Mouse (Mus musculus): ENCODE measurements around the gene Stk4. TPM values are rescaled to one million over a fixed set of nuclear protein-coding genes. Genes with fewer than 3 reads are reported as not detected.

The Stk4 gene
- polyA plus RNA-seq, 1 experiment from 2014 or later: 30.9 TPM

DNA sequence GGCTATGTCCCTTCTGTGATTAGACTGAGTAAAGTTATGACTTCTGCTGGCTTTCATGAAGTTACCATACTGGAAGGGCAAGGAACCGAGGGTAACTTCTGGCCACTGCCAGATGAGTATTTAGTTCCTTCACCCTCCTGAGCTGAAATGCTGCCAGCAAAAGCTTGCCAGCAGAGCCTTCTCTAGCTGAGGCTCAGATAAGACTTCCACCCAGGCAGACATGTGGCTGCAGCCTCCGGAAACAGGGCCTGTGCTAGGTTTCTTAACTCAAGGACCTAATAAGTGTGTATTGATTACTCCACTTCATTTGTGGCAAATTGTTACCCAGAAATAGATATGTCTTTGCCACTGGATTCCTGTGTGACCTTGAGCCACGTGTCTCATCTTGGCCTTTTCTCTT is 103.3 kb downstream of the Stk4 start:
- no peak overlapping the region for H3K27ac ChIP-seq (replicated peaks; ENCODE audit: low read depth, low read length)
- H3K4me2 ChIP-seq (ENCODE audit: low read depth, severe bottlenecking): no peak overlapping the region
- H3K27me3 ChIP-seq (ENCODE audit: control insufficient read depth, insufficient read depth, low read length): peaks cover 41% of the 10 kb centered on the region
- no peaks in the 10 kb centered on the region for H3K36me3 ChIP-seq (ENCODE audit: control insufficient read depth, insufficient read depth, low read length)
- H3K9ac ChIP-seq (ENCODE audit: low read length): no peak overlapping the region
- no peaks in the 10 kb centered on the region for H3K9me3 ChIP-seq (ENCODE audit: control insufficient read depth, low read length)
- no peak overlapping the region for H3K4me3 ChIP-seq (ENCODE audit: low read depth, low read length)
- peaks cover 8% of the 10 kb centered on the region; the same call in 1 of the 2 replicates for H3K4me1 ChIP-seq (ENCODE audit: control insufficient read depth, insufficient read depth, low read length)
- DNase-seq (ENCODE audit: low spot score) (no peak), ATAC-seq (ENCODE audit: insufficient number of reproducible peaks, low FRiP score, low TSS enrichment, low read depth) (no peak)
- WGBS: 82% methylated on average over 3 of the region's 3 CpGs

DNA sequence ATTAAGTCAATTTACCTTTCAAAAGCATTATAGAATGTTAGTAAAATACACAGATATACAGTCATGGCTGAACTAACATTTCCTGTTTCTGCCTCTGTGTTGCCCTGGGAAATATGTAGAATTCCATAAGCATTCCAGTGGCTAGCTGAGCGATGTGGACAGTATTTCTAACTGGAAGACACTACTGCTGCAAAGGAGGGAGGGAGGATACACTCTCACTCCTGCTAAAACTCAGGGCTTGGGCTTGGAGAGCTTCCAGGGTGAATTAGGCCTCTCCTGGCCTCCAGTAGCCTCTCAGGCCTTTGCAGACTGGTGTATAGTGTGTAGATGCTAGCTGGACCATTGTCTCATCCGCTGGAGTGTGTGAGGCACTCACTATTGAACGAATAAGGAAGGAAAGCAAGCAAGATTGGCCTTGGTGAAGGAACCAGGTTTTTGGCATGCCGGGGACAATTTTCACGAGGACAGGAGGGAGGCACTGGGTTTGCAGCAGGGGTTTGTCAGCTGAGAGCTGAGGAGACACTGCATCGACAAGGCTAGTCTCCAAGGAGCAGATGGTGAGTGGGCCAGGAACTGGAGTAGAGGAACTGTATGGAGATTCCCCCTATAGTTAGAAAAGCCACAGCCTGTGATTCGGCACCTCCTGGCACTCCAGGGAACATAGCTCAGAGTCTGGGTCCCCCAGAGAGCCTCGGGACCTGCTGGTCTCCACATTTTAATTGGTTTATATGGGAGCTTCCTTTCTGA is 104.7 kb downstream of the Stk4 start:
- Histone ChIP-seq H3K4me1 (ENCODE audit: control insufficient read depth, insufficient read depth, low read length) (peaks cover 5% of the 10 kb centered on the region; the same call in 1 of the 2 replicates), H3K27me3 (ENCODE audit: control insufficient read depth, insufficient read depth, low read length) (peaks cover 27% of the 10 kb centered on the region), H3K4me2 (ENCODE audit: low read depth, severe bottlenecking) (no peak overlapping the region), H3K4me3 (ENCODE audit: low read depth, low read length) (no peak overlapping the region), H3K9me3 (ENCODE audit: control insufficient read depth, low read length) (no peaks in the 10 kb centered on the region), H3K27ac (replicated peaks; ENCODE audit: low read depth, low read length) (no peak overlapping the region), H3K36me3 (ENCODE audit: control insufficient read depth, insufficient read depth, low read length) (no peaks in the 10 kb centered on the region), H3K9ac (ENCODE audit: low read length) (no peak overlapping the region)
- WGBS: 72% methylated on average over 8 of the region's 8 CpGs
- ATAC-seq (ENCODE audit: insufficient number of reproducible peaks, low FRiP score, low TSS enrichment, low read depth) (no peak), DNase-seq (ENCODE audit: low spot score) (no peak)

DNA sequence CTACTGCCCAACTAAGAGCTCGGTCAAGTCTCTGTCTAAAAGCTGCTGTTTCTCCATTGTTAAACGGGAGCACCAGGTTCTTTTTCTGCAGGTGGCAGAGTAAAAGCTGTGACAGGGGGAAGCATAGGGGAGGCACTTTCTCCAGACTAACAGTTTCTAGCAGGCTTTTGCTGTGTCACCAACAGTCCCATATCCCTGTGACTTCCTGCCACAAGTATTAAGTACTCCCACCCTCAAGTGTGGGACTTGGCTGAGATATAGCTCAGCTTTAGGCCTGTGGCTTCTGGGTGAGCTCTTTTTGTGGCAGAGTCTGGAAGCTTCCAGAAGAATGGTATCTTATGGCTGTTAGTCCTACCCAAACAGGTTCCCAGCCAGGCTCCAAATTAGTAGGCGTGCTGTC is 105.7 kb downstream of the Stk4 start:
- H3K36me3 ChIP-seq (ENCODE audit: control insufficient read depth, insufficient read depth, low read length): no peaks in the 10 kb centered on the region
- 77% methylated on average over 3 of the region's 3 CpGs for WGBS
- H3K9ac ChIP-seq (ENCODE audit: low read length): no peak overlapping the region
- H3K9me3 ChIP-seq (ENCODE audit: control insufficient read depth, low read length): no peaks in the 10 kb centered on the region
- H3K27ac ChIP-seq (replicated peaks; ENCODE audit: low read depth, low read length): no peak overlapping the region
- H3K4me3 ChIP-seq (ENCODE audit: low read depth, low read length): no peak overlapping the region
- no peak overlapping the region for H3K4me2 ChIP-seq (ENCODE audit: low read depth, severe bottlenecking)
- H3K4me1 ChIP-seq (ENCODE audit: control insufficient read depth, insufficient read depth, low read length): peaks cover 2% of the 10 kb centered on the region; the same call in 1 of the 2 replicates
- DNase-seq (ENCODE audit: low spot score) (no peak), ATAC-seq (ENCODE audit: insufficient number of reproducible peaks, low FRiP score, low TSS enrichment, low read depth) (no peak)
- peaks cover 16% of the 10 kb centered on the region for H3K27me3 ChIP-seq (ENCODE audit: control insufficient read depth, insufficient read depth, low read length)

DNA sequence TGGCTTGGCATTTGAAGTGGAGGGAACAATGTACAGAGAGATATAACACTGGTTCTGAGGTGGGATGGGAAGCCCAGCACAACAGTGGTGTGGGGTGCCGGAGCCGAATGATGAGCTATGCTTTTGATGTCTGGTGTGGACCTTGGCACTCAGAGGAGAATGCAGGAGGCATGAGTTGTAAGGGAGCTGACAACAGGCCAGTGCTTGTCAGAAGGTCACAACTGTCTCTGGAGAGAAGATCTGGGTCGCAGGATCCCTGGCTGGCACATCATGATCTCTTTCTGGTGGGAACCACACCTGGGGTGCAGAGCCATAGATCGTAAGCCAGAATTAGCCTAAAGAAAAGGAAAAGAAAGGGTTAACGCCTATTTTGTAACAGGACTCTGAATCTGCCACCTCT is 107.7 kb downstream of the Stk4 start:
- H3K27me3 ChIP-seq (ENCODE audit: control insufficient read depth, insufficient read depth, low read length): peaks cover 5% of the 10 kb centered on the region
- ATAC-seq (ENCODE audit: insufficient number of reproducible peaks, low FRiP score, low TSS enrichment, low read depth) (no peak), DNase-seq (ENCODE audit: low spot score) (no peak)
- H3K4me3 ChIP-seq (ENCODE audit: low read depth, low read length): no peak overlapping the region
- no peak overlapping the region for H3K4me2 ChIP-seq (ENCODE audit: low read depth, severe bottlenecking)
- H3K9me3 ChIP-seq (ENCODE audit: control insufficient read depth, low read length): no peaks in the 10 kb centered on the region
- no peak overlapping the region for H3K27ac ChIP-seq (replicated peaks; ENCODE audit: low read depth, low read length)
- no peaks in the 10 kb centered on the region for H3K4me1 ChIP-seq (ENCODE audit: control insufficient read depth, insufficient read depth, low read length)
- 76% methylated on average over 5 of the region's 5 CpGs for WGBS
- H3K36me3 ChIP-seq (ENCODE audit: control insufficient read depth, insufficient read depth, low read length): no peaks in the 10 kb centered on the region
- no peak overlapping the region for H3K9ac ChIP-seq (ENCODE audit: low read length)

DNA sequence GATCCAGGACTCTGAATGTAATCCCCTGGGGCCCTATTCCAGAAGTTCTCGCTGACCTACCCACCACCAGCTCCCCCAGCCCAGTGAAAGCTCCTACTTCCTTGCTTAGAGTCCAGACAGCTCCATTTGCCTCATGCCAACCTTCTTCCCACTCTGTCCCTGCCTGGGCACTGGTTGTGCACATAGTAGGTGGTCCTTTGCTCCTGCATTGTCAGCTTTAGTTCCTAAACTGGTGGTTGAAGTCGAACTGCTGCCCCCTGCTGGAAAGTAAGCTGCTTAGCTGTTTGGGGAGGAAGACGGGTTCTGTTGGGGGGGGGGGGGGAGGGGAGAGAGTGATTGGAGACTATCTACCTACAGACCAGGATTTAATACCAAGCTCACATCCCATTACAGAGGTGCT is 110.0 kb downstream of the Stk4 start:
- H3K9me3 ChIP-seq (ENCODE audit: control insufficient read depth, low read length): no peaks in the 10 kb centered on the region
- no peaks in the 10 kb centered on the region for H3K27me3 ChIP-seq (ENCODE audit: control insufficient read depth, insufficient read depth, low read length)
- no peak overlapping the region for H3K4me2 ChIP-seq (ENCODE audit: low read depth, severe bottlenecking)
- no peak overlapping the region for H3K4me3 ChIP-seq (ENCODE audit: low read depth, low read length)
- no peaks in the 10 kb centered on the region for H3K36me3 ChIP-seq (ENCODE audit: control insufficient read depth, insufficient read depth, low read length)
- H3K27ac ChIP-seq (replicated peaks; ENCODE audit: low read depth, low read length): no peak overlapping the region
- no peaks in the 10 kb centered on the region for H3K4me1 ChIP-seq (ENCODE audit: control insufficient read depth, insufficient read depth, low read length)
- ATAC-seq (ENCODE audit: insufficient number of reproducible peaks, low FRiP score, low TSS enrichment, low read depth): no peak
- 36% methylated on average over 3 of the region's 3 CpGs for WGBS
- H3K9ac ChIP-seq (ENCODE audit: low read length): no peak overlapping the region
- DNase-seq (ENCODE audit: low spot score): no peak

DNA sequence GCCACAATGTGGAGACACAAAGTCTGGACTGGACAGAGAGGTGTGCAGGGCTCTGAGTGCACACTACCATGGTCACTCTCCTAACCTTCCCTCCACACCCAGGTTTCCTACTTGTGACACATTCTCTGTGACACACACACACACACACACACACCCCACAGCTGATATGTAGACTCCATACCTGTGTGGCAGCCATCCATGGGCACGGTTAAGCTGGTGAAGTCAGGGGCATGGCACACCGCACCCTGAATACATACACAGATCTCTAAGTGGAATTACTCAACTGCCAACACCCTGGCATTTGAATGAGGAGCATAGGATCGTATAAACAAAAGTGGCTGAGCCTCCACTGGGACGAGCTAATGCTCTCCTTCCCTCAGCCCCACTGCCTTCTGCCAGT is 110.6 kb downstream of the Stk4 start:
- Histone ChIP-seq H3K27ac (replicated peaks; ENCODE audit: low read depth, low read length) (no peak overlapping the region), H3K4me1 (ENCODE audit: control insufficient read depth, insufficient read depth, low read length) (no peaks in the 10 kb centered on the region), H3K4me3 (ENCODE audit: low read depth, low read length) (no peak overlapping the region), H3K9me3 (ENCODE audit: control insufficient read depth, low read length) (no peaks in the 10 kb centered on the region), H3K27me3 (ENCODE audit: control insufficient read depth, insufficient read depth, low read length) (no peaks in the 10 kb centered on the region), H3K4me2 (ENCODE audit: low read depth, severe bottlenecking) (no peak overlapping the region), H3K9ac (ENCODE audit: low read length) (no peak overlapping the region), H3K36me3 (ENCODE audit: control insufficient read depth, insufficient read depth, low read length) (no peaks in the 10 kb centered on the region)
- 84% methylated on average over 4 of the region's 4 CpGs for WGBS
- no peak for DNase-seq (ENCODE audit: low spot score)
- ATAC-seq (ENCODE audit: insufficient number of reproducible peaks, low FRiP score, low TSS enrichment, low read depth): no peak

DNA sequence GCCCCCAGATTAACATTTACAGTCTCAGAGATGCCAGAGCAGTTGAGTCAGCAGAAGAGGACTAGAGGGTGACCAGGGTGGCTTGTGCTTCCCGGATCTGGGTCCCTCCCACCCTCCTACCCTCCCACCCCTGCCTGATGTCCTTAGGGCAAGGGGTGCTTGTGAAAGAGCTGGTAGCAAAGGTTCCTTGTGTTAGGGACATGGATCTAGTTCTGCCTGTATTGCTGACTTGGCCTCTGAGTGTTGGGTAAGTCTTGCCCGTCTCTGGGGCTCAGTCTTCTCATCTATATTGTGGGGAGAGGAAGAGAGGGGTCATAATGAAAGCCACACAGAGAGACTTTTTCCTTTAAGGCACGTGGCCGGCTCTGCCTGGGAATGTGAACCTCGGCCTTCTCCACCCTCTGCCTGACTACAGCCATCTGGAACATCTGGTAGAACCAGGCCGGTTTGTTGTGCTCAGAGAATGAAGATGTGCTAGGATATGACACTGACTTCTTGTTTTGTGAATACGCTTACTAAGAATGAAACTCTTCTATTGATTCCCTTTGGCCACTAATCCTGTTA is 112.7 kb downstream of the Stk4 start, which contains the start of gene Wfdc5:
Wfdc5 (minus strand) TSS at position 51 of the 564 bp plus-strand sequence.
- 74% methylated on average over 7 of the region's 7 CpGs for WGBS
- Histone ChIP-seq H3K27me3 (ENCODE audit: control insufficient read depth, insufficient read depth, low read length) (no peaks in the 10 kb centered on the region), H3K36me3 (ENCODE audit: control insufficient read depth, insufficient read depth, low read length) (no peaks in the 10 kb centered on the region), H3K27ac (replicated peaks; ENCODE audit: low read depth, low read length) (no peak within 1 kb of the TSS), H3K4me3 (ENCODE audit: low read depth, low read length) (no peak within 1 kb of the TSS), H3K4me1 (ENCODE audit: control insufficient read depth, insufficient read depth, low read length) (no peaks in the 10 kb centered on the region), H3K9me3 (ENCODE audit: control insufficient read depth, low read length) (no peaks in the 10 kb centered on the region), H3K9ac (ENCODE audit: low read length) (no peak within 1 kb of the TSS), H3K4me2 (ENCODE audit: low read depth, severe bottlenecking) (no peak within 1 kb of the TSS)
- DNase-seq (ENCODE audit: low spot score) (no peak), ATAC-seq (ENCODE audit: insufficient number of reproducible peaks, low FRiP score, low TSS enrichment, low read depth) (no peak)

DNA sequence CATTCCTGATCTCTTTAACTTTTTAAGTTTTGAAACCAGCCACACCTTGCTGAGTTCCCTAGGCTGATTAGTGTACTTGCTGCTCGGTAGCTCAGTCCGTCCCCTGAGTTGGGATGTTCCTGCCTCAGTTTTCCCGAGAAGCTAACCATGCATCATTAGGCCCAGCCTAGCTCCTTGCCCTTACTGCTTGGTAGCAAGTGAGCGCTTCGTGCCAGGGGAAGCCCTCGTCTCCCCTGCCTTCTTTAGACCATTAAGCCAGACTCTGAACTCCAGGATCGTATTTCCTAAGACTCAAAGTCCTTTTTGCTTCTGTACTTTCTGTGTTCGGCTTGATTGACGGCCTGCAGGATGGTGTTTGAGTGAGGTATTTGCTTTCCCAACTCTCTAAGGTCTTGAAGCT is 113.2 kb downstream of the Stk4 start:
- 72% methylated on average over 9 of the region's 9 CpGs for WGBS
- no peak for DNase-seq (ENCODE audit: low spot score)
- ATAC-seq (ENCODE audit: insufficient number of reproducible peaks, low FRiP score, low TSS enrichment, low read depth): no peak

More for the DNA sequence above, 113.2 kb downstream of the Stk4 start:
- no peaks in the 10 kb centered on the region for H3K27me3 ChIP-seq (ENCODE audit: control insufficient read depth, insufficient read depth, low read length)
- no peak overlapping the region for H3K4me3 ChIP-seq (ENCODE audit: low read depth, low read length)
- H3K36me3 ChIP-seq (ENCODE audit: control insufficient read depth, insufficient read depth, low read length): no peaks in the 10 kb centered on the region
- no peak overlapping the region for H3K27ac ChIP-seq (replicated peaks; ENCODE audit: low read depth, low read length)
- H3K4me1 ChIP-seq (ENCODE audit: control insufficient read depth, insufficient read depth, low read length): no peaks in the 10 kb centered on the region
- no peak overlapping the region for H3K4me2 ChIP-seq (ENCODE audit: low read depth, severe bottlenecking)
- no peaks in the 10 kb centered on the region for H3K9me3 ChIP-seq (ENCODE audit: control insufficient read depth, low read length)
- no peak overlapping the region for H3K9ac ChIP-seq (ENCODE audit: low read length)

Measured in limb, embryonic 11.5 days (tissue).